Mouse (Mus musculus) adrenal gland, postnatal 25 days (tissue): ENCODE measurements at regions not wholly inside any gene's neighbourhood (a gene's known extent, or its start where the extent isn't known, plus 50 kb on each side); places are given as distances from the start of the nearest gene placed in this dataset.
A peak's percentile ranks its signal among the peaks of the same experiment; 100 is the strongest.
"Not testable (repeated sequence)": the region's sequence is repeated elsewhere in the genome, so short reads cannot be mapped to it uniquely, and the experiment has no call there.

Experiments
- DNase-seq: peaks from one replicate; pipeline ENCODE4 v3.0.0; 2021; ENCODE audit warnings: mixed read lengths

GRCm38 (mm10) chr6:22716864-22717557 is 158.3 kb upstream of the Ptprz1 start:
- no peak for DNase-seq

GRCm38 (mm10) chr6:22716144-22716856 is 159.0 kb upstream of the Ptprz1 start:
- DNase-seq: no peak

- DNase-seq: no peak
Observed at GRCm38 (mm10) chr6:22698187-22698586, 177.1 kb upstream of the Ptprz1 start.

GRCm38 (mm10) chr6:22688678-22689126 is 186.6 kb upstream of the Ptprz1 start:
- no peak for DNase-seq

GRCm38 (mm10) chr6:22674586-22674929 is 200.7 kb upstream of the Ptprz1 start:
- DNase-seq: no peak

GRCm38 (mm10) chr6:22673919-22674585 is 201.2 kb upstream of the Ptprz1 start:
- DNase-seq: no peak

- DNase-seq: no peak
Observed at GRCm38 (mm10) chr6:22671524-22671923, 203.8 kb upstream of the Ptprz1 start.

- DNase-seq: peak; percentile 50
Observed at GRCm38 (mm10) chr6:22668190-22668975, 206.9 kb upstream of the Ptprz1 start.

GRCm38 (mm10) chr6:22657401-22657800 is 217.9 kb upstream of the Ptprz1 start:
- not testable (repeated sequence) for DNase-seq

- DNase-seq: no peak
Observed at GRCm38 (mm10) chr6:22640100-22640499, 235.2 kb upstream of the Ptprz1 start.

GRCm38 (mm10) chr6:22635141-22635540 is 240.2 kb upstream of the Ptprz1 start:
- no peak for DNase-seq

GRCm38 (mm10) chr6:22634740-22635139 is 240.6 kb upstream of the Ptprz1 start:
- DNase-seq: no peak

- DNase-seq: no peak
Observed at GRCm38 (mm10) chr6:22591592-22591991, 235.5 kb upstream of the Fam3c start.

GRCm38 (mm10) chr6:22584851-22585250 is 228.8 kb upstream of the Fam3c start:
- no peak for DNase-seq

- DNase-seq: no peak
Observed at GRCm38 (mm10) chr6:22572925-22573324, 216.9 kb upstream of the Fam3c start.

- no peak for DNase-seq
Observed at GRCm38 (mm10) chr6:22567891-22568290, 211.8 kb upstream of the Fam3c start.

- no peak for DNase-seq
Observed at GRCm38 (mm10) chr6:22548296-22549245, 192.5 kb upstream of the Fam3c start.

- no peak for DNase-seq
Observed at GRCm38 (mm10) chr6:22541603-22542002, 185.6 kb upstream of the Fam3c start.

GRCm38 (mm10) chr6:22538254-22538653 is 182.2 kb upstream of the Fam3c start:
- no peak for DNase-seq

- DNase-seq: no peak
Observed at GRCm38 (mm10) chr6:22524384-22524783, 168.3 kb upstream of the Fam3c start.

- no peak for DNase-seq
Observed at GRCm38 (mm10) chr6:22523582-22524234, 167.7 kb upstream of the Fam3c start.
